Mouse (Mus musculus): ENCODE measurements around the gene Jarid2. TPM values are rescaled to one million over a fixed set of nuclear protein-coding genes. Genes with fewer than 3 reads are reported as not detected.
"Not testable (repeated sequence)": the region's sequence is repeated elsewhere in the genome, so short reads cannot be mapped to it uniquely, and the experiment has no call there.

The Jarid2 gene
- polyA plus RNA-seq, 1 experiment: 0.74 TPM

- H3K36me3 ChIP-seq (ENCODE audit: control insufficient read depth): no peaks in the 10 kb centered on the region
- peaks cover 53% of the 10 kb centered on the region for H3K4me1 ChIP-seq (ENCODE audit: control insufficient read depth)
These were observed 20.8 kb upstream of the Jarid2 start for GRCm38 (mm10) chr13:44708336-44709017.

GRCm38 (mm10) chr13:44709747-44710480 lies 19.4 kb upstream of the Jarid2 start:
- peak overlapping the region; percentile 23 for H3K4me3 ChIP-seq (replicated peaks)
- H3K27me3 ChIP-seq (ENCODE audit: control insufficient read depth): no peaks in the 10 kb centered on the region
- peaks cover 47% of the 10 kb centered on the region for H3K4me1 ChIP-seq (ENCODE audit: control insufficient read depth)
- H3K9me3 ChIP-seq (ENCODE audit: control insufficient read depth, low read length): no peaks in the 10 kb centered on the region
- no peaks in the 10 kb centered on the region for H3K36me3 ChIP-seq (ENCODE audit: control insufficient read depth)
- TF ChIP-seq TAL1 (IDR thresholded peaks at IDR 0.05; ENCODE audit: low read length): no peak
- no peak for TF ChIP-seq GATA1 (IDR thresholded peaks at IDR 0.05; ENCODE audit: low read length)

More at GRCm38 (mm10) chr13:44708336-44709017, 20.8 kb upstream of the Jarid2 start:
- no peaks in the 10 kb centered on the region for H3K9me3 ChIP-seq (ENCODE audit: control insufficient read depth, low read length)
- no peak overlapping the region for H3K4me3 ChIP-seq (replicated peaks)
- TF ChIP-seq GATA1 (IDR thresholded peaks at IDR 0.05; ENCODE audit: low read length): no peak
- no peak for TF ChIP-seq TAL1 (IDR thresholded peaks at IDR 0.05; ENCODE audit: low read length)
- H3K27me3 ChIP-seq (ENCODE audit: control insufficient read depth): no peaks in the 10 kb centered on the region

GRCm38 (mm10) chr13:44711062-44711461 lies 18.2 kb upstream of the Jarid2 start:
- peaks cover 52% of the 10 kb centered on the region for H3K4me1 ChIP-seq (ENCODE audit: control insufficient read depth)
- no peaks in the 10 kb centered on the region for H3K27me3 ChIP-seq (ENCODE audit: control insufficient read depth)
- no peaks in the 10 kb centered on the region for H3K9me3 ChIP-seq (ENCODE audit: control insufficient read depth, low read length)
- TF ChIP-seq GATA1 (IDR thresholded peaks at IDR 0.05; ENCODE audit: low read length) (no peak), TAL1 (IDR thresholded peaks at IDR 0.05; ENCODE audit: low read length) (no peak)
- no peak overlapping the region for H3K4me3 ChIP-seq (replicated peaks)
- H3K36me3 ChIP-seq (ENCODE audit: control insufficient read depth): no peaks in the 10 kb centered on the region

- no peaks in the 10 kb centered on the region for H3K36me3 ChIP-seq (ENCODE audit: control insufficient read depth)
- TF ChIP-seq TAL1 (IDR thresholded peaks at IDR 0.05; ENCODE audit: low read length): no peak
- peaks cover 54% of the 10 kb centered on the region for H3K4me1 ChIP-seq (ENCODE audit: control insufficient read depth)
- no peaks in the 10 kb centered on the region for H3K27me3 ChIP-seq (ENCODE audit: control insufficient read depth)
- no peak overlapping the region for H3K4me3 ChIP-seq (replicated peaks)
- H3K9me3 ChIP-seq (ENCODE audit: control insufficient read depth, low read length): no peaks in the 10 kb centered on the region
These were observed 17.4 kb upstream of the Jarid2 start for GRCm38 (mm10) chr13:44711882-44712281.

- Histone ChIP-seq H3K4me3 (replicated peaks) (no peak overlapping the region), H3K4me1 (ENCODE audit: control insufficient read depth) (peaks cover 32% of the 10 kb centered on the region), H3K27me3 (ENCODE audit: control insufficient read depth) (no peaks in the 10 kb centered on the region), H3K36me3 (ENCODE audit: control insufficient read depth) (no peaks in the 10 kb centered on the region), H3K9me3 (ENCODE audit: control insufficient read depth, low read length) (no peaks in the 10 kb centered on the region)
- TF ChIP-seq TAL1 (IDR thresholded peaks at IDR 0.05; ENCODE audit: low read length) (no peak), GATA1 (IDR thresholded peaks at IDR 0.05; ENCODE audit: low read length) (no peak)
These were observed 13.9 kb upstream of the Jarid2 start for GRCm38 (mm10) chr13:44715187-44715885.

GRCm38 (mm10) chr13:44717838-44718237 lies 11.4 kb upstream of the Jarid2 start:
- Histone ChIP-seq H3K4me3 (replicated peaks) (no peak overlapping the region), H3K4me1 (ENCODE audit: control insufficient read depth) (peaks cover 17% of the 10 kb centered on the region), H3K36me3 (ENCODE audit: control insufficient read depth) (no peaks in the 10 kb centered on the region), H3K9me3 (ENCODE audit: control insufficient read depth, low read length) (no peaks in the 10 kb centered on the region), H3K27me3 (ENCODE audit: control insufficient read depth) (no peaks in the 10 kb centered on the region)
- TF ChIP-seq TAL1 (IDR thresholded peaks at IDR 0.05; ENCODE audit: low read length) (no peak), GATA1 (IDR thresholded peaks at IDR 0.05; ENCODE audit: low read length) (no peak)

- H3K9me3 ChIP-seq (ENCODE audit: control insufficient read depth, low read length); H3K36me3 ChIP-seq (ENCODE audit: control insufficient read depth); H3K4me3 ChIP-seq (replicated peaks); H3K27me3 ChIP-seq (ENCODE audit: control insufficient read depth): not testable (repeated sequence)
- peaks cover 19% of the 10 kb centered on the region for H3K4me1 ChIP-seq (ENCODE audit: control insufficient read depth)
These were observed 10.8 kb upstream of the Jarid2 start for GRCm38 (mm10) chr13:44718465-44718864.

GRCm38 (mm10) chr13:44720094-44720493 lies 9.2 kb upstream of the Jarid2 start:
- TF ChIP-seq TAL1 (IDR thresholded peaks at IDR 0.05; ENCODE audit: low read length) (no peak), GATA1 (IDR thresholded peaks at IDR 0.05; ENCODE audit: low read length) (no peak)
- H3K36me3 ChIP-seq (ENCODE audit: control insufficient read depth): no peaks in the 10 kb centered on the region
- no peaks in the 10 kb centered on the region for H3K9me3 ChIP-seq (ENCODE audit: control insufficient read depth, low read length)
- H3K4me3 ChIP-seq (replicated peaks): no peak overlapping the region
- no peaks in the 10 kb centered on the region for H3K27me3 ChIP-seq (ENCODE audit: control insufficient read depth)
- peaks cover 15% of the 10 kb centered on the region for H3K4me1 ChIP-seq (ENCODE audit: control insufficient read depth)

GRCm38 (mm10) chr13:44721891-44722547 lies 7.3 kb upstream of the Jarid2 start:
- no peaks in the 10 kb centered on the region for H3K9me3 ChIP-seq (ENCODE audit: control insufficient read depth, low read length)
- peaks cover 8% of the 10 kb centered on the region for H3K4me1 ChIP-seq (ENCODE audit: control insufficient read depth)
- H3K36me3 ChIP-seq (ENCODE audit: control insufficient read depth): no peaks in the 10 kb centered on the region
- TF ChIP-seq GATA1 (IDR thresholded peaks at IDR 0.05; ENCODE audit: low read length) (no peak), TAL1 (IDR thresholded peaks at IDR 0.05; ENCODE audit: low read length) (no peak)
- H3K27me3 ChIP-seq (ENCODE audit: control insufficient read depth): no peaks in the 10 kb centered on the region
- no peak overlapping the region for H3K4me3 ChIP-seq (replicated peaks)

- H3K27me3 ChIP-seq (ENCODE audit: control insufficient read depth); H3K36me3 ChIP-seq (ENCODE audit: control insufficient read depth); H3K9me3 ChIP-seq (ENCODE audit: control insufficient read depth, low read length); H3K4me3 ChIP-seq (replicated peaks): not testable (repeated sequence)
- H3K4me1 ChIP-seq (ENCODE audit: control insufficient read depth): peaks cover 11% of the 10 kb centered on the region
These were observed 5.8 kb upstream of the Jarid2 start for GRCm38 (mm10) chr13:44723522-44723921.

Measured in erythroblast, embryonic 14.5 days (primary cell).